Comparison of ENCODE assay signal across 8 mouse cellular contexts in the genomic region with DNA sequence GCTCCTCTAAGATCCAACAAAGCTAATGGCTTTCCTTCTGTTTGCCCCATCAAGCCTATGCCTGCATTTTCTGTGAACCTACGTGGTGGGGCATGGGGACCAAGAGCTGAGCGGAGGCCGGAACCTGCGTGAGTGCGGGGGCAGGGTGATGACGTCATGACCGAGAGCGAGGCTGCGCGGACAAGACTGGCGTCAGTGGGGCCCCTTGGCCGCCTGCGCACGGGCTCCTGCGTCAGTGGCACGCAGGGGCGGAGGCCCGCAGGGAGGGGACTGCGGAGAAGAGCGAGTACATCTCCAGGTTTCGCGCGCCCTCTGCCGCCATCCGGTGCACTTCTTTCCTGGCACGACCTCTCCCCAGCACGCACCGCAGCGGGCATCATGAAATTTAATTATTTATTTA. TPM values are rescaled to one million over a fixed set of nuclear protein-coding genes. Genes with fewer than 3 reads are reported as not detected.
DNase-seq lines count a peak whose midpoint lies in the region; ATAC-seq and TF ChIP-seq lines count a peak whose summit lies in the region.

No protein-coding gene starts in this region.

- under 1% methylated on average over 29 of the region's 29 CpGs for WGBS in embryonic facial prominence, embryonic 11.5 days
- WGBS in limb, embryonic 11.5 days: under 1% methylated on average over 29 of the region's 29 CpGs
- WGBS in midbrain, embryonic 13.5 days: 0% methylated on average over 28 of the region's 29 CpGs
- 0% methylated on average over 29 of the region's 29 CpGs for WGBS in small intestine, adult 2 months

- peak; percentile 64 for TF ChIP-seq CTCF in small intestine, adult 2 months (IDR thresholded peaks at IDR 0.05; ENCODE audit: extremely low read depth, insufficient read length, insufficient replicate concordance, low read depth, low read length)

- peaks cover 12% of the 10 kb centered on the region for H3K36me3 ChIP-seq in embryonic facial prominence, embryonic 11.5 days (replicated peaks; ENCODE audit: control insufficient read depth, insufficient read depth, low read depth, low read length)
- peaks cover 18% of the 10 kb centered on the region for H3K36me3 ChIP-seq in limb, embryonic 11.5 days (ENCODE audit: control insufficient read depth, insufficient read depth, low read length)
- H3K36me3 ChIP-seq in midbrain, embryonic 13.5 days: peaks cover 31% of the 10 kb centered on the region
- peaks cover 25% of the 10 kb centered on the region for H3K36me3 ChIP-seq in small intestine, adult 2 months (ENCODE audit: control insufficient read depth, insufficient read depth, low read length)

- H3K4me1 ChIP-seq in embryonic facial prominence, embryonic 11.5 days (ENCODE audit: control insufficient read depth, insufficient read depth, low read length): peaks cover 14% of the 10 kb centered on the region
- peaks cover 30% of the 10 kb centered on the region for H3K4me1 ChIP-seq in limb, embryonic 11.5 days (ENCODE audit: control insufficient read depth, insufficient read depth, low read length)
- peaks cover 82% of the 10 kb centered on the region for H3K4me1 ChIP-seq in midbrain, embryonic 13.5 days (replicated peaks)
- peaks cover 37% of the 10 kb centered on the region for H3K4me1 ChIP-seq in small intestine, adult 2 months (ENCODE audit: control insufficient read depth, insufficient read depth, insufficient read length, low read length)

- H3K4me2 ChIP-seq in embryonic facial prominence, embryonic 11.5 days (ENCODE audit: low read depth, low read length): peak overlapping the region; percentile 53
- H3K4me2 ChIP-seq in limb, embryonic 11.5 days (ENCODE audit: low read depth, severe bottlenecking): peak overlapping the region; percentile 76
- H3K4me2 ChIP-seq in midbrain, embryonic 13.5 days (replicated peaks): peak overlapping the region; percentile 78

- peak; percentile 45; the same call in 1 of the 2 replicates for ATAC-seq in embryonic facial prominence, embryonic 11.5 days (replicated peaks; ENCODE audit: insufficient number of reproducible peaks, low FRiP score, low TSS enrichment, low read depth)
- ATAC-seq in limb, embryonic 11.5 days (ENCODE audit: insufficient number of reproducible peaks, low FRiP score, low TSS enrichment, low read depth): peak; percentile 49
- ATAC-seq in midbrain, embryonic 13.5 days: peak; percentile 40

- peaks cover 17% of the 10 kb centered on the region for H3K27me3 ChIP-seq in embryonic facial prominence, embryonic 11.5 days (ENCODE audit: control insufficient read depth, insufficient read depth, low read length)
- peaks cover 18% of the 10 kb centered on the region for H3K27me3 ChIP-seq in limb, embryonic 11.5 days (ENCODE audit: control insufficient read depth, insufficient read depth, low read length)
- H3K27me3 ChIP-seq in midbrain, embryonic 13.5 days: peaks cover 8% of the 10 kb centered on the region
- peaks cover 15% of the 10 kb centered on the region for H3K27me3 ChIP-seq in small intestine, adult 2 months (ENCODE audit: control insufficient read depth, insufficient read depth, low read length)

- H3K4me3 ChIP-seq in embryonic facial prominence, embryonic 11.5 days (ENCODE audit: low read depth, low read length): peak overlapping the region; percentile 75
- H3K4me3 ChIP-seq in limb, embryonic 11.5 days (ENCODE audit: low read depth, low read length): peak overlapping the region; percentile 56
- peak overlapping the region; percentile 63 for H3K4me3 ChIP-seq in midbrain, embryonic 13.5 days (replicated peaks)
- H3K4me3 ChIP-seq in small intestine, adult 2 months (ENCODE audit: low read depth, low read length): peak overlapping the region; percentile 43

- no peak; the same call in 1 of the 2 replicates for TF ChIP-seq POLR2A in small intestine, adult 2 months (IDR thresholded peaks at IDR 0.05; ENCODE audit: low read depth, low read length)

- H3K9ac ChIP-seq in embryonic facial prominence, embryonic 11.5 days (replicated peaks; ENCODE audit: low read length): peak overlapping the region; percentile 39
- no peak overlapping the region for H3K9ac ChIP-seq in limb, embryonic 11.5 days (ENCODE audit: low read length)
- H3K9ac ChIP-seq in midbrain, embryonic 13.5 days (replicated peaks): peak overlapping the region; percentile 59; the same call in 1 of the 2 replicates

- DNase-seq in 3134 (ENCODE audit: extremely low read depth, insufficient read length, low spot score): peak; percentile 98
- DNase-seq in adrenal gland, postnatal 25 days: peak; percentile 95
- peak; percentile 95 for DNase-seq in embryonic facial prominence, embryonic 11.5 days (ENCODE audit: low spot score)
- peak; percentile 100 for DNase-seq in heart, adult 11 months
- peak; percentile 95 for DNase-seq in kidney, adult 18-20 months
- peak; percentile 93 for DNase-seq in limb, embryonic 11.5 days (ENCODE audit: low spot score)

- no peaks in the 10 kb centered on the region for H3K9me3 ChIP-seq in embryonic facial prominence, embryonic 11.5 days (replicated peaks; ENCODE audit: control insufficient read depth, low read length)
- H3K9me3 ChIP-seq in limb, embryonic 11.5 days (ENCODE audit: control insufficient read depth, low read length): no peaks in the 10 kb centered on the region
- no peaks in the 10 kb centered on the region for H3K9me3 ChIP-seq in midbrain, embryonic 13.5 days

- H3K27ac ChIP-seq in embryonic facial prominence, embryonic 11.5 days (replicated peaks; ENCODE audit: low read depth, low read length): no peak overlapping the region
- peak overlapping the region; percentile 48 for H3K27ac ChIP-seq in limb, embryonic 11.5 days (replicated peaks; ENCODE audit: low read depth, low read length)
- peak overlapping the region; percentile 86 for H3K27ac ChIP-seq in midbrain, embryonic 13.5 days
- H3K27ac ChIP-seq in small intestine, adult 2 months (ENCODE audit: insufficient read depth, low read depth, low read length): peak overlapping the region; percentile 48

RNA-seq across cellular contexts. Expression of a gene that starts 0.6 kb away (rescaled TPM):
- total RNA-seq in adrenal gland, postnatal 25 days (2021): 45.4 and 67.9 TPM in 2 replicates
- polyA plus RNA-seq in embryonic facial prominence, embryonic 11.5 days (2014; fragmentation: Nextera tagmentation; extraction: Ambion mirVana): 6.8 and 9.0 TPM in 2 replicates
- polyA plus RNA-seq in limb, embryonic 11.5 days (2014; fragmentation: Nextera tagmentation; extraction: Ambion mirVana): 4.7 and 6.5 TPM in 2 replicates
- 40.6 and 45.3 TPM in 2 replicates for polyA plus RNA-seq in midbrain, embryonic 13.5 days (2015; fragmentation: Nextera tagmentation; extraction: Ambion mirVana)
- polyA plus RNA-seq in small intestine, adult 2 months (2012; rRNA removed): 3.7 and 6.6 TPM in 2 replicates

RNA-seq across cellular contexts. Expression of a gene that starts 2.8 kb away (rescaled TPM):
- 460 and 592 TPM in 2 replicates for total RNA-seq in adrenal gland, postnatal 25 days (2021)
- 360 and 371 TPM in 2 replicates for polyA plus RNA-seq in embryonic facial prominence, embryonic 11.5 days (2014; fragmentation: Nextera tagmentation; extraction: Ambion mirVana)
- polyA plus RNA-seq in limb, embryonic 11.5 days (2014; fragmentation: Nextera tagmentation; extraction: Ambion mirVana): 416 and 426 TPM in 2 replicates
- polyA plus RNA-seq in midbrain, embryonic 13.5 days (2015; fragmentation: Nextera tagmentation; extraction: Ambion mirVana): 391 and 394 TPM in 2 replicates
- polyA plus RNA-seq in small intestine, adult 2 months (2012; rRNA removed): 2,309 and 4,813 TPM in 2 replicates

RNA-seq across cellular contexts. Expression of a gene that starts 6.8 kb away (rescaled TPM):
- total RNA-seq in adrenal gland, postnatal 25 days (2021): 74.1 and 97.4 TPM in 2 replicates
- 60.3 and 62.1 TPM in 2 replicates for polyA plus RNA-seq in embryonic facial prominence, embryonic 11.5 days (2014; fragmentation: Nextera tagmentation; extraction: Ambion mirVana)
- 59.3 and 60.9 TPM in 2 replicates for polyA plus RNA-seq in limb, embryonic 11.5 days (2014; fragmentation: Nextera tagmentation; extraction: Ambion mirVana)
- polyA plus RNA-seq in midbrain, embryonic 13.5 days (2015; fragmentation: Nextera tagmentation; extraction: Ambion mirVana): 35.9 and 40.6 TPM in 2 replicates
- polyA plus RNA-seq in small intestine, adult 2 months (2012; rRNA removed): 151 and 372 TPM in 2 replicates

RNA-seq across cellular contexts. Expression of a gene that starts 24.5 kb away (rescaled TPM):
- 49.9 and 142 TPM in 2 replicates for total RNA-seq in adrenal gland, postnatal 25 days (2021)
- 74.0 and 77.8 TPM in 2 replicates for polyA plus RNA-seq in embryonic facial prominence, embryonic 11.5 days (2014; fragmentation: Nextera tagmentation; extraction: Ambion mirVana)
- polyA plus RNA-seq in limb, embryonic 11.5 days (2014; fragmentation: Nextera tagmentation; extraction: Ambion mirVana): 67.9 and 68.1 TPM in 2 replicates
- polyA plus RNA-seq in midbrain, embryonic 13.5 days (2015; fragmentation: Nextera tagmentation; extraction: Ambion mirVana): 354 and 412 TPM in 2 replicates
- polyA plus RNA-seq in small intestine, adult 2 months (2012; rRNA removed): 18.5 and 48.0 TPM in 2 replicates

RNA-seq across cellular contexts. Expression of a gene that starts 25.6 kb away (rescaled TPM):
- 154 TPM in 2 replicates for total RNA-seq in adrenal gland, postnatal 25 days (2021)
- 16.6 and 18.5 TPM in 2 replicates for polyA plus RNA-seq in embryonic facial prominence, embryonic 11.5 days (2014; fragmentation: Nextera tagmentation; extraction: Ambion mirVana)
- polyA plus RNA-seq in limb, embryonic 11.5 days (2014; fragmentation: Nextera tagmentation; extraction: Ambion mirVana): 23.6 and 27.1 TPM in 2 replicates
- 17.7 and 20.7 TPM in 2 replicates for polyA plus RNA-seq in midbrain, embryonic 13.5 days (2015; fragmentation: Nextera tagmentation; extraction: Ambion mirVana)
- 77.5 and 124 TPM in 2 replicates for polyA plus RNA-seq in small intestine, adult 2 months (2012; rRNA removed)
